Mouse (Mus musculus) kidney, adult 2 months (tissue): ENCODE results near the gene Ybx3. TPM values are rescaled to one million over a fixed set of nuclear protein-coding genes. Genes with fewer than 3 reads are reported as not detected.

Experiments used
- DNase-seq: peaks from one replicate; pipeline ENCODE4 v3.0.0; 2021
- H3K27ac ChIP-seq: fragments of 200-500 bp; 2 replicates; pipeline ENCODE4 v1.5.1; 2012; ENCODE audit warnings: low read depth, low read length, control low read depth, inconsistent platforms; ENCODE audit not compliant: insufficient read depth
- H3K27me3 ChIP-seq: fragments of 200-500 bp; replicated peaks from 2 replicates; pipeline ENCODE4 v1.6.1; 2012; ENCODE audit warnings: mild to moderate bottlenecking, moderate library complexity, low read length, inconsistent platforms; ENCODE audit not compliant: control insufficient read depth, insufficient read depth
- H3K36me3 ChIP-seq: fragments of 200-500 bp; 2 replicates; pipeline ENCODE4 v1.6.1; 2012; ENCODE audit warnings: mild to moderate bottlenecking, moderate library complexity, low read length, inconsistent platforms; ENCODE audit not compliant: control insufficient read depth, insufficient read depth
- H3K4me1 ChIP-seq: fragments of 200-500 bp; 2 replicates; pipeline ENCODE4 v1.6.1; 2011; ENCODE audit warnings: low read length; ENCODE audit not compliant: control insufficient read depth, insufficient read depth
- H3K4me3 ChIP-seq: fragments of 200-500 bp; 2 replicates; pipeline ENCODE4 v1.5.1; 2011; ENCODE audit warnings: mild to moderate bottlenecking, low read depth, low read length, control low read depth; ENCODE audit not compliant: insufficient read depth
- CTCF ChIP-seq: fragments of 200-500 bp; conservative IDR thresholded peaks from 2 replicates; pipeline ENCODE4 v1.5.1; 2011; ENCODE audit warnings: low read depth, mild to moderate bottlenecking, control low read depth, low read length, moderate library complexity, mixed read lengths; ENCODE audit not compliant: insufficient read depth, insufficient read length
- POLR2A ChIP-seq: fragments of 200-500 bp; IDR thresholded peaks from one replicate; pipeline ENCODE4 v1.6.1; 2011; ENCODE audit warnings: low read depth, low read length, control low read depth
- WGBS: fragments of 180-500 bp; shearing (Covaris S2); methylation state at CpG from one replicate; pipeline ENCODE4 v1.1.7; 2018; 5-methylcytosine and 5-hydroxymethylcytosine counted together
- polyA plus RNA-seq: library from polyadenylated mRNA; depleted of rRNA; stranded (reverse); fragments of >200 nt; gene quantifications from 2 replicates; pipeline ENCODE4 v1.2.3, GENCODE M21; 2012

Gene Ybx3
- polyA plus RNA-seq, 1 experiment, result 38.7 TPM

DNA sequence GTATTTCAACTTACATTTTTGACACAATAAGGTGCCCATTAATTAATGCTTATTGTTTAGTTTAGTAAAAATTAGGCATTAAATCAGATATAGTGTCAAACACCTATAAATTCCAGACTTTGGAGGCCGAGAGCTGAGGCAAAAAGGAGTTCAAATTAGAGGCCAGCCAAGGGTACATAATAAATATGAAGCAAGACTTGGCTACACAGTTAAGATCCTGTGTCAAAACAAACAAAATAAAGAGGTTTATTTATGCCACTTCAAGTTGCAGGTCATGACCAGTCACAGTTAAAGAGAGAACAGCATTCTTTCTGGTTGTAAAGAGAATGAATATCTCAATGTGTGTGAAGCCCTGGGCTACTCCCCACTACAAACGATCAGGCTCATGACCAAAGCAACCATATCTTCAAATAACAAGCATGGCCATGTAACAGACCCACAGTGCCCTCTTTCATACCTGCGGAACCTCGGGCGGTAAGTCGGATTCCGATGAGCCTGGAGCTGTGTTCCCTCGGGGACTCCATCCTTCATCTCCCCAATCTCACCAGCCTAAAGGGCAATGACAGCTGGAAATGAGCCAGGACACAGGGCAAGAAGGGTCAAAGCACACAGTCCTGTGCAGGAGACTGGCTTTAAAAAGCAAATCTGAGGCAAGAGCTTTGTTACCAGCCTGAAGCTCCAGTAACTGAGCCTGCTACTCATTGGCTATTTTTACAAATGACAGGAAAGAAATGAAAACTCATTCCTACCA lies 18.2 kb downstream of the Ybx3 start:
- no peak for TF ChIP-seq POLR2A
- TF ChIP-seq CTCF, result no peak
- H3K4me3 ChIP-seq, result no peak overlapping the region
- H3K27me3 ChIP-seq, result no peaks in the 10 kb centered on the region
- WGBS, result 35% methylated on average over 8 of the region's 8 CpGs
- no peak overlapping the region for H3K27ac ChIP-seq
- H3K36me3 ChIP-seq, result no peaks in the 10 kb centered on the region
- DNase-seq, result peak; percentile 32
- peaks cover 5% of the 10 kb centered on the region; the same call in 1 of the 2 replicates for H3K4me1 ChIP-seq

- H3K36me3 ChIP-seq, result no peaks in the 10 kb centered on the region; the same call in none of the 2 replicates
- peak; percentile 60 for DNase-seq
- WGBS, result 27% methylated on average over 4 of the region's 4 CpGs
These were observed 21.2 kb downstream of the Ybx3 start for GRCm38 (mm10) chr6:131367101-131367500.

DNA sequence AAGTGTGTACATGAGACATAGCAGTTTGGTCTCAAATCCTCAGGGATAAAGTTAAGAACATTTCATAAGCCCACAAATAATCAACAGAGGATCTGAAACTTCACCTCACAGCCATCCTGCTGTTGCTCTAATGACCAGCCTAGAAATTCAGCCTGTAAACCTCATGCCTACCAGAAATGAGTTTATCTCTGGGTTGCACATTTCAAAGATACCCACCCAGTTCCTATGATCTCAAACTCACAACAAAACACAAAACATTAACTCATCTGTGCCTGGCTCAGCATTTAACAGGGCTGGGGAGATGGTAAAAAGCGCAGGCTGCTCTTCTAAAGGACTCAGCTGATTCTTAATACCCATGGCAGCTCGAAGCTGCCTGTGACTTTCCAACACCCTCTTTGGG lies 23.9 kb downstream of the Ybx3 start:
- Histone ChIP-seq H3K36me3 (no peaks in the 10 kb centered on the region; the same call in none of the 2 replicates), H3K4me3 (no peak overlapping the region), H3K27ac (no peak overlapping the region), H3K27me3 (no peaks in the 10 kb centered on the region), H3K4me1 (no peaks in the 10 kb centered on the region)
- WGBS, result 82% methylated on average over 2 of the region's 2 CpGs
- DNase-seq, result no peak
- TF ChIP-seq CTCF (no peak), POLR2A (no peak)

More at GRCm38 (mm10) chr6:131367101-131367500, 21.2 kb downstream of the Ybx3 start:
- peak; percentile 63 for TF ChIP-seq CTCF
- TF ChIP-seq POLR2A, result no peak
- no peak overlapping the region for H3K27ac ChIP-seq
- H3K4me1 ChIP-seq, result peaks cover 5% of the 10 kb centered on the region; the same call in 1 of the 2 replicates
- H3K4me3 ChIP-seq, result no peak overlapping the region
- H3K27me3 ChIP-seq, result no peaks in the 10 kb centered on the region

DNA sequence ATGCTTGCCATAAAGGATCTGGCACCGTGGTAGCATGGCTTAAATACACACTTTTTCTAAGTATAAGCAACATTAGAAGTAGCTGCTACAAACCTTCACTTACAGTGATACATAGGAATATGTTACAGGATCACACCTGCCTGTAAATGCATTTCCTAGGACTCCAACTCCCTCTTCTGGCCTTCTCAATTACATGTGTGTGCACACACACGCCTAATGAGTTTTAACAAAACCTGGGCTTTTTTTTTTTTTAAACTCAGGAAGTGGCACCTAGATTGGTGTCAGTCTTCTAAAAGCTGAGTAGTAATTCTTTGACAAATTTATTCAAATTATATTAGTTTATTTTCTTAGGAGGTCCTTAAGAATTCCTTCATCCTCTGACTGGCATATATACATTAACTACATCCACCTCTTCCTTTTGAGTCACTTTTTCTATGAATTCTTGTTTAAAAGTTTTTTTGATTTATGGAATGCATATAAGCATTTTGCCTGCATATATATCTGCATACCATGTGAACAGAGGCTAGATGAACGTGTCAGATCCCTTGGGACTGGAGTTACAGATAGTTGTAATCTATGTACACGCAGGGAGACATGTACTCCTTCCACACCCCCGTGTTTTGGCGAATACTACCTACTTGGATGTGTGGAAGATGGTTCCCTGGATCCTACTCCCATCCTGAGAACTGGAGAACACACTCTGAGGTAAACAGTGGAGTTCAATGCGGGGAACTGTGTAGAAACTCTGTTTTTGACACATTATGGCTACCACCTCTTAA lies 25.1 kb downstream of the Ybx3 start:
- no peaks in the 10 kb centered on the region; the same call in none of the 2 replicates for H3K36me3 ChIP-seq
- H3K4me3 ChIP-seq, result no peak overlapping the region
- H3K4me1 ChIP-seq, result no peaks in the 10 kb centered on the region
- WGBS, result 82% methylated on average over 7 of the region's 7 CpGs
- DNase-seq, result no peak
- no peak for TF ChIP-seq CTCF
- no peak for TF ChIP-seq POLR2A
- H3K27ac ChIP-seq, result no peak overlapping the region
- no peaks in the 10 kb centered on the region for H3K27me3 ChIP-seq

GRCm38 (mm10) chr6:131360693-131361092 lies 27.6 kb downstream of the Ybx3 start:
- no peaks in the 10 kb centered on the region; the same call in none of the 2 replicates for H3K36me3 ChIP-seq
- no peaks in the 10 kb centered on the region for H3K4me1 ChIP-seq
- WGBS, result 79% methylated on average over 5 of the region's 5 CpGs
- no peak overlapping the region for H3K27ac ChIP-seq
- H3K4me3 ChIP-seq, result no peak overlapping the region
- H3K27me3 ChIP-seq, result no peaks in the 10 kb centered on the region; the same call in 1 of the 2 replicates
- TF ChIP-seq CTCF (no peak), POLR2A (no peak)
- DNase-seq, result no peak

GRCm38 (mm10) chr6:131359543-131359942 lies 28.7 kb downstream of the Ybx3 start:
- Histone ChIP-seq H3K4me1 (no peaks in the 10 kb centered on the region), H3K4me3 (no peak overlapping the region), H3K27ac (no peak overlapping the region), H3K27me3 (no peaks in the 10 kb centered on the region; the same call in 1 of the 2 replicates), H3K36me3 (no peaks in the 10 kb centered on the region; the same call in none of the 2 replicates)
- DNase-seq, result no peak
- WGBS, result 86% methylated on average over 2 of the region's 2 CpGs
- no peak for TF ChIP-seq POLR2A
- TF ChIP-seq CTCF, result no peak

DNA sequence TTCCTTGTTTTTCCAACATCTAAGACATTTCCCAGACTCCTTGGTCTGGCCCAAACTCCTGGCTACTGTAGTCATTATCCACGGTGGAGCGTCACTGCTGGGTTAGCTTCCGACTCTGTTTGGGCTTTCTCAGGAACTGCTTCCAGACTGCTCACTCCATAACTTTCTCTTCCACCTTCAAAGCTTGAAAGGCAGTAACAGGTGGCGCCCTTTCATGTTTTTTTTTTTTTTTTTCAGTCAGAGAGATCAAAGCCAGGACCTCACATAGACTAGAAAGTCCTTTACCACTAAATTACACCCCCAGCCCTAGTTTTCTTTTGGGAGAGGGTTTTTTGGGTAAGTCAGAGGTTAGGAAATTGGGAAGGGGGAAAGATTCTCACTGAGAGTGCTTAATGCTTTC lies 33.4 kb downstream of the Ybx3 start:
- 39% methylated on average over 4 of the region's 4 CpGs for WGBS
- Histone ChIP-seq H3K27me3 (no peaks in the 10 kb centered on the region; the same call in 1 of the 2 replicates), H3K4me1 (no peaks in the 10 kb centered on the region), H3K27ac (no peak overlapping the region), H3K4me3 (no peak overlapping the region), H3K36me3 (no peaks in the 10 kb centered on the region)
- no peak for DNase-seq
- TF ChIP-seq POLR2A (no peak), CTCF (no peak)
